Mouse (Mus musculus) bone marrow, adult 2 months (tissue): ENCODE data around the gene Ammecr1.

ENCODE experiments used
- CTCF ChIP-seq: fragments of 200-500 bp; IDR thresholded peaks from 2 replicates; pipeline ENCODE4 v1.5.1; 2011; ENCODE audit warnings: low read length, control low read depth; ENCODE audit not compliant: control insufficient read depth, insufficient read depth
- POLR2A ChIP-seq: fragments of 200-500 bp; IDR thresholded peaks from 2 replicates; pipeline ENCODE4 v1.6.1; 2011; ENCODE audit warnings: low read depth, mild to moderate bottlenecking, control low read depth, low read length, borderline replicate concordance; ENCODE audit not compliant: control insufficient read depth

DNA sequence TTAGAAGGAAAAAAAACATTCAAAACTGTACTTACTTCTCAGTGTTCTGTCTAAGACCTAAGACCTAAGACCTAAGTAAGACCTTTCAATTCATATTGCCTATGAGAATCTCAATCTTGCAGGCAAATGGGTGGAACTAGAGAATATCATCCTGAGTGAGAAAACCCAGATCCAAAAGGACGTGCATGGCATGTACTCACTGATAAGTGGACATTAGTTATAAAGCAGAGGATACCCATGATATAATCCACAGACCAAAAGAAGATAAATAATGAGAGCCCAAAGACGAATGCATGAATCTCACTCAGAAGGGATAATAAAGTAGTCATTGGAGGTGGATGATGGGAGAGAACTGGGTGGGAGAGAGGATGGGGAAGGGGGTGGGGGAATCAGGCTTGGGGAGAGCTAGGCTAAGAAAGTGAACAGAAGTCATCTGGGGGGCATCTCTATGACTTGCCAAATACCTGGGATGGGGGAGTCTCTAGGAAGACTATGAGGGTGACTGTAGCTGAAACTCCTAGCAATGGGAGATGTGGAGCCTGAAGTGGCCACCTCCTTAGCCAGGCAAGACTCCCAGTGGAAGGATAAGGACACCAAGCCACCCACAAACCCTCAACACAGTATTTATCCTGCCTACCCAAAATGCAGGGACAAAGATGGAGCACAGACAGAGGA lies 14.5 kb upstream of the Ammecr1 start:
- TF ChIP-seq CTCF (no peak), POLR2A (no peak)
